Mouse (Mus musculus) mouse embryonic stem cell (cell line): Measurements from ENCODE around the gene Megf8.

Source experiments
- in situ Hi-C, 2 experiments: fragments of 300-500 bp; cut with MboI; formaldehyde crosslinking; loops; 1 replicate in 1 of 2; 3 replicates in 1 of 2; pipeline ENCODE4 v1.14.3; 2019 to 2020; ENCODE audit warnings: low sequenced_read_pairs in 2 of 2, low pct_unique_long_range_greater_than_20kb in 1 of 2, mixed read lengths in 1 of 2; ENCODE audit not compliant: unreplicated experiment in 1 of 2

The Megf8 gene

DNA sequence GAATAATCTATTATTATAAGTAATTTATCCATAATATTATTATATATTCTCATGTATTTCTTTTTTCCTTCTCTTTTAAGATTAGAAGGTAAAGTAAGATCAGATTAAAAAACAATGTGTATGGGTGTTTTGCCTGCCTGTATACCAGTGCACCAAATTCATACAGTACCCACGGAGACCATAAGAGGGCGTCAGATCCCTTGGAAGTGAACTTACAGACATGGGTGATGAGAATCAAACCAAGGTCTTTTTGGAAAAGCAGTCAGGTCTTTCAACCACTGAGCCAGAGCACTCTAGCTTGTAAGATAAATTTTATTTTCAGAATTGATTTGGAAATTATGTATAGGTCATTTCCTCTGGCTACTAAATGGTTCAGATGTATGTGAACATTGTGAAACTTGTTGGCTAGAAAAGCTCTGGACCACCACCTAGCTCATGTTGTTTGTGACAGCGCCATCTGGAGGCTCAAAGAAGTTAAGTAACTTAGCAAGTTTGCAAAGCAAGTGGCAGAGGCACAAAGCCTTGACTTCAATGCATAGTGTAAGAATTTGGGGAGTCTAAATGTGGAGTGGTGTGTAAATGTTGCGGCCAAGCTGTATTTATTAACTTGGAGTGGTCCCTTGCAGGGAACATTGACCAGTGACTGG lies 92.3 kb downstream of the Megf8 start:
- in situ Hi-C loops = no loop called here

DNA sequence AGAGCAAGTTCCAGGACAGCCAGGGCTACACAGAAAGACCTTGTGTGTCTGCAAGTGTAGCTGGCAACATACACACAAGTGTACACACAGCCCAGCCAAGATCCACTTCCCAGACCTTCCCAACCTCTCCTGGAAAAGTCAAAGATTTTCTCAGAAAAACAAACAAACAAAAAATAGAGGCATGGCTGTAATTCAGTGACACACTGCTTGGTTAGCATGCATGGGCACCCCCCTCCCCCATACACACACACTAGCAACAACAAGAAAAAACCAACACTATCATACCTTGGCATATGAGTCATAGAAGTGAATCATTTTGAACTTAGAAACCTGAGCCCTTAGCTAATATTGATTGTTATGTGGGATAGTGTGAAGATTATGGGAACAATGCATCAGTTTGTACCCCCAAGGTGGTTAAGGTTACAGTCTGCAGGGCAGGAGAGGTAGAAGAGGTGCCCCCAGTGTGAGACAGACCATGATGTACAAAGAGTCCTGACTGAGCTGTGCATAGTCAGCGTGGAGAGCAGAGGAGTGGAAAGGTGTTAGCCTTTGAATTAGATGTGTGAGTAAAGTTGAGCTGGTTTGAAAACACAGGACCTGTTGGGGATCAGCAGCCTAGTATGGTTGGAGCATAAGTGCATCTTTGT lies 94.1 kb downstream of the Megf8 start:
- in situ Hi-C loops = no loop called here

DNA sequence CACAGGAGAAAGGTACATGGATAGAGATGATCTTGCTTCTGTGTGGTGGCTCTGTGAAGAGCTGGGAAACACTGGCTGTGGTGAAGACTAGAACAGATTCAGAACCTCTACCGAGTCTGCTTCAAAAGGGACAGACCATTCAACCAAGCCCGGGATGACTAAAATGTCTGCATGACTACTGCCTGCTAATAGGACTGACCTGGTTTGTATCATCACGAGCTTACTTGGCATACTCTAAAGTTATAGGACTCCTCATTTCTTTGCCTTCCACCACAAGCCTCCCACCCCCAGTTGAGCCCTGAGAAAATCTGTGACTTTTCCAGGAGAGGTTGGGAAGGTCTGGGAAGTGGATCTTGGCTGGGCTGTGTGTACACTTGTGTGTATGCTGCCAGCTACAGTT lies 94.9 kb downstream of the Megf8 start:
- in situ Hi-C loops = no loop called here

DNA sequence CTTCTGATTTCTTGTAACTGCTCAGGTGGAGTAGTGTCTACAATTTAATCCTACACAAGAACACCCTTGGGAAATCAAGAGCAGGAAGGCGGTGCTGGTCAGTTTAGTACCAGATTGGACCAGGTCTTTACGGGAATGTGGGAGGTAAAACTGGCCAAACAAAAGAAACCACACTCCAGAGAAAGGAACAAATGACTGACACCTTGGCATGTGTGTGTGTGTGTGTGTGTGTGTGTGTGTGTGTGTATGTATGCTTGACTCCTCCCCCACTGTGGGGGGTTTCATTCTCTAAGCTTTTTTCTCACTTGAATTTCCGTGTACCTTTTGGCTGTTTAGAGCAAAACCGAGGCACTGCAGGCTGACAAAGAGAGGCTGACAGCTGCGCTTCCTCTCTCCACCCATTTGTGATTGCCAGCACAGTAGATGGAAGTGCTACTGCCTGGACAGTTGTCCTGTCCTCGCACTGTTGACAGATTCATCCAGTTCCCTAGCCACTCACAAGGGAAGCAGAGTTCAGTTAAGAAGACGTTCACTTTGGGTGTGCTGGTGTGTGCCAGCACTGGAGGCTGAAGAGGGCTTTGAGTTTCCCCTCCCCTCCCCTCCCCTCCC lies 96.0 kb downstream of the Megf8 start, which contains the start of gene Cxcl17:
TSS of gene Cxcl17 (minus strand) at position 54 of the 609 bp plus-strand sequence.
- in situ Hi-C loops = no loop called here
